Mouse (Mus musculus): ENCODE measurements at regions not wholly inside any gene's neighbourhood (a gene's known extent, or its start where the extent isn't known, plus 50 kb on each side); places are given as distances from the start of the nearest gene placed in this dataset.

DNA sequence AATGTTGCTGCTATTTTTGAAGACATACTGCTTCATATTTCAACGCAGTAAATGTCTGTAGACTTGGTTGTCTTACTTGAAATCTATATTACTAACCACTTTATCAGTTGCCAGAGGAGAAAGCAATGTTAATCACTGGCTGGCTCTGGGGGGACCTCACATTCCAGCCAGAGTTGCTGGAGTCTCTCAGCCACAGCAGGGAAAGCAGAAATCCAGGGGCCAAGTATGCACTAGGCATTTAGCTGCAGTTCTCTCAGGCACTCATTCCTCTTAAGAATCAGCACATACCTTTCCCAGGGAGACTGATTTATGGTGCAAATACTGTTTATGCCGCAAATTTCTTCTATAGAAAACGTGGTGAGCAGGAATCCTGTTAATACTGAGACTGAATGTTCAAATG lies 933.6 kb upstream of the Lcorl start:
- no peak for DNase-seq

DNA sequence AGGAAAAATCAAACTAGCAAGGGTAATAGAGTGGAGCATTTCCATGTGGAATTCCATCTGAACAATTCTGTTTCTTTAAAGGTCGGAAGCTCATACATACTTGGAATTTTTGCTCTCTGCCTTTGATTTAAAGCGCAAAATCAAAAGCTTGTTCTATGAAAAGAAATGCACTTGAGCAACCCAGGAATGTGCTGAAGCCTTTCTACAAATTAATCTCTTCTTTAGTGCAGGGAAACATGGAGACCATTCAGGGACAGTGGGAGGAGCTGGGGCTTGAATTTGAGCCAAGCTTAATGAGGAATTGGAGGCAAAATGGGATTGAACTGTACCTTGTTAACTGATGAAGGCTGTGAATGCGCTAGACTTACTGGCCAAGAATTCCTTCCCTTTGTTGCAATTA lies 933.1 kb upstream of the Lcorl start:
- DNase-seq: no peak

GRCm38 (mm10) chr5:46787079-46787478 lies 929.7 kb upstream of the Lcorl start:
- no peak for DNase-seq

- no peak for DNase-seq
Measured at GRCm38 (mm10) chr5:46756094-46756493, 898.7 kb upstream of the Lcorl start.

- no peak for DNase-seq
Measured at GRCm38 (mm10) chr5:46740034-46740582, 882.7 kb upstream of the Lcorl start.

- DNase-seq: no peak
Measured at GRCm38 (mm10) chr5:46732510-46732909, 875.1 kb upstream of the Lcorl start.

- no peak for DNase-seq
Measured at GRCm38 (mm10) chr5:46732025-46732424, 874.6 kb upstream of the Lcorl start.

GRCm38 (mm10) chr5:46731297-46731696 lies 873.9 kb upstream of the Lcorl start:
- no peak for DNase-seq

- DNase-seq: no peak
Measured at GRCm38 (mm10) chr5:46709596-46709995, 852.2 kb upstream of the Lcorl start.

- no peak for DNase-seq
Measured at GRCm38 (mm10) chr5:46707845-46708244, 850.4 kb upstream of the Lcorl start.

DNA sequence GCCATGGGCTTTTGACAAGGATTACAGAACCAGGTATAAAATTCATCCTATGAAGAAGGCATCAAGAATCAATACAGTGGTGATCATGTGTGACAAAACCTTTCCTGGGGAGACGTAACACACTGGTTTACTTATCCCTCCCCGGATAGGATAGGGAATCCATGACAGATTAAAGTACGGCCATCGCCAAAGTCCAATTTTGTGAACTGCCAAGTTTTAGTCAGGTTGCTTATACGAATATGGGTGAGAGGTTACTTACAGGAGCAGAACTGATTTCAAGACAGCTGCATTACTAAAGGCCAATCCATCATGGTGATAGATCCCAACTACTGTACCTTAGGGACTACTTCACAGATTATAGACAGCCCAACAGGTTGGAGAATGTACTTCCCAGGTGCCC lies 849.6 kb upstream of the Lcorl start:
- no peak for DNase-seq

DNA sequence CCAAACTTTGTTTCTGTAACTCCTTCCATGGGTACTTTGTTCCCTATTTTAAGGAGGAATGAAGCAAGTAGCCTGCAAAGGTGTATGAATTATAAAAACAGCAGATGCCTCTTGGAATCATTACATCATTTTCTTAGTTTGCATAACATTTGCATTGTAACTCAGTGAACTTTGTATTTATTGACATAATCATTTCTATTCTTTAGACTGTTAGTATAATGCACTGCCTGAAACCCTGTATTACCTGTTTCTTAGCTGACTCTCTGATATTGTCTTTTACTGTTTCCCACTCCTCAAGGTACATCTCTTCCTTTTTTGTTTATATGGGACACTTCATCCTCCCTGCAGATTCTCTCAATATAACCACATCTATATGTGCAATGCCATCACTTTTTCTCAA lies 820.6 kb upstream of the Lcorl start:
- DNase-seq: no peak

DNA sequence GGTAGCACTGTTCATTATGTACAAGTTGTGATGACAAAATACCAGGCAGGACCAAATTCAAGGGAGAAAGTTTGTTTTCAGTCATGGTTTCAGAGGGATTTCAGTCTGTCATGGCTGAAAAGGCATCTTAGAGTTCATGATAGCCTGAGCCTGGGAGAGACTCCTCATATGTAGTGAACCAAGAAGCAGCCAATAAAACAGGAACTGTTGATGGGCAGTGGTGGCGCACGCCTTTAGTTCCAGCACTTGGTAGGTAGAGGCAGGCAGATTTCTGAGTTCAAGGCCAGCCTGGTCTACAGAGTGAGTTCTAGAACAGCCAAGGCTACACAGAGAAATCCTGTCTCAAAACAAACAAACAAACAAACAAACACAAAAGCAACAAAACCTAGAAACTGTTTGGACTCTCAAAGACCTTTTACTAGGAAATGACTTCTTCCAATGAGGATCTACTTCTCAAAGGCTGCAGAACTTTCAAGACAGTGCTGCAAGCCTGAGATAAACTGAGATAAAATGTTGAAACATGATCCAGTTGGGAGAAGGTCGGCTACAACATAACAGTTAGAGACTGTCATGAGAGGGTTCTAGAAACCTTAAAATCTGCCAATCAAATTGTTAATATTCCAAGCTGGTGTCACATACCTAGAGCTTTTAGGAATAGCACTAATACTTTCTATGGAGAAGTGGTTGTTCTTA lies 817.5 kb upstream of the Lcorl start:
- no peak for DNase-seq

- DNase-seq: no peak
Measured at GRCm38 (mm10) chr5:46673413-46673812, 816.0 kb upstream of the Lcorl start.

DNA sequence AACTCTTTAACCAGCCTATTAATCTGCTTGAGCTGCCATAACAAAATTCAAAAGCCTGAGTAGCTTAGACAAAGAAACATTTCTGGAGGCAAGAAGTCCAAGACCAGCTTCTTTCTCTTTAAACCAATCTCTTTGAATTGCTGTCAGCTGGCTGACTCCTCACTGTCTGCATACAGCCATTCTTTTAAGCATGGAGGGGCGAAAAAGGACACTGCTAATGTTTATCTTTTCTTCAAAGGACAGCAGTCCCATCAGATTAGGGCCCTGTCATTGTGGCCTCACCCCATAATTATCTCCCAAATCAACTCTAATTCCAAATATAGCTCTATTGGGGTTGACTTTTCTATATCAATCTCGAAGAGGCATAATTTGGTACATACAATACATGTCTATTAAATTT lies 813.1 kb upstream of the Lcorl start:
- no peak for DNase-seq

DNA sequence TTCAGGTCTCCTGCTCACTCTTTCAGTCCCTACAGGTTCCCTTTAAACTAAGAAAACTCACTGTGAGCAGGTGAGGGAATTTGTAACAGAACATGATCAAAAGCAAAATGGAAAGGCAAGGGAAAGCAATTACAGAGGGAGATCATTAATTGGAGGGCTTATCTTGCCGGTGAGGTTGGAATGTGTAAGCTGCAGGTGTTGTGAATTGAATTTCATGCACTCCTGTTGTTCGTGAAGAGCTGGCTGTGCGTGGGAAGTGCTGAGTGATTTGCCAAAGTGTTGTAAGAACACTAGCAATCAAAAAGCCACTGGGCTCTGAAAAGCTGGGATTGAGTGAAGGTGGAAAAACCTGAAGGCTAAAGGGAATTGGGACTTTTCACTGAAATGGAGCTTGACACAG lies 808.8 kb upstream of the Lcorl start:
- no peak for DNase-seq

DNA sequence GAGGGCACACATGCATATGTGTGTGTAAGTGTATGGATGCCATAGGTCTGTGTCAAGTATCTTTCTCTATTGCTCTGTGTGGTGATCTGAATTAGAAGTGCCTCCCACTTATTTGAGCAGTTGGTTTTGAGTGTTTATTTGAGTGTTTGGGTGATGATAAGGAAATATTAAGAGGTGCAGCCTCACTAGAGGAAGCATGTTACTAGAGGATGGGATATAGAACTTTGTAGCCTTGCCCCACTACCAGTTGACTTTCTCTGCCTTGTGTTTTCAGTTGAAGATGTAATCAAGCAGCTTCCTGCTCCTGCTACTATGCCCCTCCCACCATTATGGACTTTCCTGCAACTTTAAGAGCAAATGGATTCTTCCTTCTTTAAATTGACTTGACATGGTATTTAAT lies 799.6 kb upstream of the Lcorl start:
- DNase-seq: no peak

- DNase-seq: no peak
Measured at GRCm38 (mm10) chr5:46654189-46654588, 796.8 kb upstream of the Lcorl start.

GRCm38 (mm10) chr5:46643009-46643408 lies 785.6 kb upstream of the Lcorl start:
- DNase-seq: no peak

DNA sequence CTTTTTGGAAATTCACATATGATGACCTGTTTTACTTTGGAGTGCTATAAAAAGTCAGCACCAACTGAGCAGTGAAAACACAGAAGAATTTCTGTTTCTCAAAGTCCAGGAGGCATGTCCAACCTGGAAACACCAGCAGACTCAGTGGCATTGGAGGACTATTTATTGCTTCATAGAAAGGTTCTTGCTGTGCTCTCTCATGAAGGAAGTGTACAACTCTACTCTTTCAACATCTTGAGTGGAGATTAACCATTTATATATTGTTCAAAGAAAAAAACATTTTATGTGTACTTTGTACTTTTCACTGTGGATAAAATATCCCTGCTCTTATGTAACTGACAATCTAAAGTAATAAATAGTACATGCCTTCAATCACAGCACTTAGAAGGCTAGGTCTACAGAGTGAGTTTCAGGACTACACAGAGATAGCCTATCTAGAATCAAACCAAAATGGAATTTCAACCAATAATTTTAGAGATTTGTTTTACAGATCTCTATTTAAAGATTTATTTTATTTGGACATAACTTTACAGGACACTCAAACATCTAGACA lies 777.8 kb upstream of the Lcorl start:
- no peak for DNase-seq

Data from right cerebral cortex, postnatal 4 days (tissue).